Mouse (Mus musculus) ES-E14 (cell line): ENCODE results near the gene Dync1li1.

Experiments
- HCFC1 ChIP-seq: IDR thresholded peaks from 2 replicates; pipeline ENCODE4 v1.6.1; 2012; ENCODE audit warnings: low read length, inconsistent platforms, borderline replicate concordance; ENCODE audit not compliant: insufficient read depth
- MAFK ChIP-seq: IDR thresholded peaks from 2 replicates; pipeline ENCODE4 v1.6.1; 2014; ENCODE audit warnings: mild to moderate bottlenecking, low read depth, low read length, inconsistent platforms; ENCODE audit not compliant: insufficient read depth

DNA sequence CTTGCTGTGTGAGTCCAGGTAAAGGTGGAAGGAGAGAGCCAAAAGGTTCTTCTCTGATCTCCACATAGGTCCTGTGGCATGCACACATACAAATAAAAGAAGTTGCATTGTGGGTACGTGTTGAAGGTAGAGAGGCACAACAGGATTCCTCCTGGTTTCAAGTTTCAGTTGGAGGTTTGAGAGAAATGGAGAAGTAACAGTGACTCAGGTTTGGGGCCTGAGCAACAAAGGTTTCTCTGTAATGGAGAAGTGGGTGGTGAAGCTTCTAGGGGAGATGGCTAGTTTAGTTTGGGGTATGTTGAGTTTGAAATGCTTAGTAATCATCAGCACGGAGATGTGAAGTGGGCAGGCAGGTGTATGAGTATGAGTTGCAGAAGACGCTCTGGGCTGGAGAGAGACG is 6.4 kb upstream of the Dync1li1 start:
- no peak for TF ChIP-seq MAFK
- TF ChIP-seq HCFC1: no peak
